Mouse (Mus musculus): ENCODE measurements around the gene Noxred1.
"Not testable (repeated sequence)": the region's sequence is repeated elsewhere in the genome, so short reads cannot be mapped to it uniquely, and the experiment has no call there.

Noxred1 gene

GRCm38 (mm10) chr12:87230379-87230895, 8.1 kb downstream of the Noxred1 start:
- DNase-seq (ENCODE audit: extremely low read depth, insufficient read length, low spot score): no peak

GRCm38 (mm10) chr12:87229633-87230032, 8.9 kb downstream of the Noxred1 start:
- no peak for DNase-seq (ENCODE audit: extremely low read depth, insufficient read length, low spot score)

GRCm38 (mm10) chr12:87226801-87227200, 11.7 kb downstream of the Noxred1 start:
- DNase-seq (ENCODE audit: extremely low read depth, insufficient read length, low spot score): no peak

- DNase-seq (ENCODE audit: extremely low read depth, insufficient read length, low spot score): no peak
These were observed 13.6 kb downstream of the Noxred1 start for GRCm38 (mm10) chr12:87224950-87225349.

GRCm38 (mm10) chr12:87219362-87219761, 19.2 kb downstream of the Noxred1 start:
- DNase-seq (ENCODE audit: extremely low read depth, insufficient read length, low spot score): no peak

- no peak for DNase-seq (ENCODE audit: extremely low read depth, insufficient read length, low spot score)
These were observed 20.9 kb downstream of the Noxred1 start for GRCm38 (mm10) chr12:87217596-87217995.

GRCm38 (mm10) chr12:87216053-87216452, 22.5 kb downstream of the Noxred1 start:
- no peak for DNase-seq (ENCODE audit: extremely low read depth, insufficient read length, low spot score)

- DNase-seq (ENCODE audit: extremely low read depth, insufficient read length, low spot score): no peak
These were observed 25.5 kb downstream of the Noxred1 start for GRCm38 (mm10) chr12:87212844-87213606.

- not testable (repeated sequence) for DNase-seq (ENCODE audit: extremely low read depth, insufficient read length, low spot score)
These were observed 32.7 kb downstream of the Noxred1 start for GRCm38 (mm10) chr12:87205789-87206188.

- no peak for DNase-seq (ENCODE audit: extremely low read depth, insufficient read length, low spot score)
These were observed 36.8 kb downstream of the Noxred1 start for GRCm38 (mm10) chr12:87201694-87202093.

- DNase-seq (ENCODE audit: extremely low read depth, insufficient read length, low spot score): peak; percentile 80
These were observed 38.5 kb downstream of the Noxred1 start, which contains the start of gene Tmed8 for GRCm38 (mm10) chr12:87199973-87200586. TSS of gene Tmed8 (minus strand) at chr12:87200454.

GRCm38 (mm10) chr12:87199206-87199972, 39.1 kb downstream of the Noxred1 start, which contains the start of gene Samd15:
TSS of gene Samd15 (plus strand) at chr12:87199723.
- no peak for DNase-seq (ENCODE audit: extremely low read depth, insufficient read length, low spot score)

- no peak for DNase-seq (ENCODE audit: extremely low read depth, insufficient read length, low spot score)
These were observed 39.7 kb downstream of the Noxred1 start for GRCm38 (mm10) chr12:87198792-87199191.

GRCm38 (mm10) chr12:87196310-87196709, 42.2 kb downstream of the Noxred1 start:
- DNase-seq (ENCODE audit: extremely low read depth, insufficient read length, low spot score): no peak

- DNase-seq (ENCODE audit: extremely low read depth, insufficient read length, low spot score): no peak
These were observed 43.5 kb downstream of the Noxred1 start for GRCm38 (mm10) chr12:87195069-87195468.

- DNase-seq (ENCODE audit: extremely low read depth, insufficient read length, low spot score): no peak
These were observed 45.5 kb downstream of the Noxred1 start for GRCm38 (mm10) chr12:87193008-87193407.

GRCm38 (mm10) chr12:87177631-87178030, 60.9 kb downstream of the Noxred1 start:
- DNase-seq (ENCODE audit: extremely low read depth, insufficient read length, low spot score): no peak

GRCm38 (mm10) chr12:87175194-87175946, 63.2 kb downstream of the Noxred1 start:
- no peak for DNase-seq (ENCODE audit: extremely low read depth, insufficient read length, low spot score)

All from 3134 (cell line).